Mouse (Mus musculus): Measurements from ENCODE around the gene St6galnac3.

DNA sequence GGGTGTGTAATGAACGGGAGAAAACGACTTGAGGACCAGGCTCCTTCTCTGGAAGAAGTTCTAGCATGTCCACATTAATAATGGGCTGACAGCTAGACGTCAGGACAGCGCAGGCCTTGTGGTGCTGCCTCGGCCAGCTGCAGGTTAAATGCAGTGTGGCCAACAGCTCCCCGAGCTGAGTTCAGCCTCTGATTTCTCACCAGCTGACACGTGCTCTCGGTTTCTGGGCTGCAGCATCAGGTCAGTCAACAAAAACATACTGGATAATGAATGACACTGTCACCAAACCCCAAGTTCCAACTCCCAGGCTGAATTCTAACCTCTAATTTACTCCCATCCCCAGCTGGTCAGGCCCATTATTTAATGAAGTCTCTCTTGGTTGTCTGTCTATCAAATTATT is 295.1 kb downstream of the St6galnac3 start:
- TF ChIP-seq CTCF (IDR thresholded peaks at IDR 0.05; ENCODE audit: low read depth, low read length) (no peak), POLR2A (IDR thresholded peaks at IDR 0.05; ENCODE audit: borderline replicate concordance, low read depth, low read length) (no peak)
